In the genomic region with DNA sequence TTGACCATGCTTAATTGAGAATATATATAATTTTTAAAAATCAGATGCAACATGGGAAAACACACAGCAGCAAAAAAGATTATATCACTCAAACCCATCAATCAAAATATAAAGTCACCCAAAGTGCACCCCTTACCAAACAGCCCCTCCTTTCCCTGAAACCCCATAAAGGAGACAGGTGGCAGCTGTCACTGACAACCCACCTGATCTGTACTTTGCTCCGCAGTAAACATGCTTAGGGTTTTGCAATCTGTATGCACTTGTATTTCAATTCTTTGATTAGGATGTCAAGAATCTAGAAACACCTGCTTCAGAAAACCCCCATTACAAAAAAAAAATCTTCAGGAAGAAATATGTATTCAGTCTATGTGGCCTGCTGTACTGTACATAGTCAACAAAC, we compare ENCODE assay signal across 19 mouse cellular contexts. TPM values are rescaled to one million over a fixed set of nuclear protein-coding genes. Genes with fewer than 3 reads are reported as not detected.
DNase-seq lines count a peak whose midpoint lies in the region; ATAC-seq and TF ChIP-seq lines count a peak whose summit lies in the region.
"Had no signal": no experiment of that assay in that cellular context is flagged by ENCODE, and none has a peak within 500 bp of the region (broad histone marks: within the 10 kb centered on the region; RNA-seq: fewer than 3 reads in every experiment).

No protein-coding gene starts in this region.

- H3K36me3 ChIP-seq in liver, postnatal 0 days (replicated peaks; ENCODE audit: insufficient read depth, low read length), result no peaks in the 10 kb centered on the region
- no peaks in the 10 kb centered on the region for H3K36me3 ChIP-seq in liver, embryonic 11.5 days (ENCODE audit: control insufficient read depth, insufficient read depth, low read length)
- no peaks in the 10 kb centered on the region for H3K36me3 ChIP-seq in intestine, embryonic 16.5 days (ENCODE audit: control insufficient read depth, insufficient read depth, low read length)
- H3K36me3 ChIP-seq in small intestine, adult 2 months (ENCODE audit: control insufficient read depth, insufficient read depth, low read length), result no peaks in the 10 kb centered on the region
- H3K36me3 ChIP-seq in heart, embryonic 10.5 days, result no peaks in the 10 kb centered on the region
- H3K36me3 ChIP-seq: embryonic facial prominence, embryonic 10.5 days; embryonic facial prominence, embryonic 12.5 days; forebrain, embryonic 15.5 days had no signal

- H3K9me3 ChIP-seq in liver, postnatal 0 days (ENCODE audit: low read length), result no peaks in the 10 kb centered on the region
- no peaks in the 10 kb centered on the region for H3K9me3 ChIP-seq in liver, embryonic 11.5 days (ENCODE audit: control insufficient read depth, low read length)
- H3K9me3 ChIP-seq in intestine, embryonic 16.5 days (ENCODE audit: control insufficient read depth, low read length), result no peaks in the 10 kb centered on the region
- H3K9me3 ChIP-seq in heart, embryonic 10.5 days, result no peaks in the 10 kb centered on the region
- H3K9me3 ChIP-seq: embryonic facial prominence, embryonic 10.5 days; embryonic facial prominence, embryonic 12.5 days; forebrain, embryonic 13.5 days; forebrain, embryonic 15.5 days had no signal

- WGBS in liver, postnatal 0 days (ENCODE audit: insufficient replicate concordance), result 61% methylated on average over 1 of the region's 1 CpGs
- WGBS in liver, embryonic 11.5 days, result 79% methylated on average over 1 of the region's 1 CpGs
- 50% methylated on average over 1 of the region's 1 CpGs for WGBS in intestine, embryonic 16.5 days
- WGBS in small intestine, adult 2 months, result 18% methylated on average over 1 of the region's 1 CpGs
- 94% methylated on average over 1 of the region's 1 CpGs for WGBS in heart, embryonic 10.5 days

- peaks cover 13% of the 10 kb centered on the region; the same call in 1 of the 2 replicates for H3K4me1 ChIP-seq in liver, postnatal 0 days (ENCODE audit: insufficient read depth)
- no peaks in the 10 kb centered on the region for H3K4me1 ChIP-seq in liver, embryonic 11.5 days (replicated peaks; ENCODE audit: control insufficient read depth, insufficient read depth, low read length)
- H3K4me1 ChIP-seq in intestine, embryonic 16.5 days (ENCODE audit: control insufficient read depth, insufficient read depth, low read length), result no peaks in the 10 kb centered on the region
- peaks cover 18% of the 10 kb centered on the region; the same call in 1 of the 2 replicates for H3K4me1 ChIP-seq in small intestine, adult 2 months (ENCODE audit: control insufficient read depth, insufficient read depth, insufficient read length, low read length)
- H3K4me1 ChIP-seq in heart, embryonic 10.5 days, result no peaks in the 10 kb centered on the region
- H3K4me1 ChIP-seq: embryonic facial prominence, embryonic 10.5 days; embryonic facial prominence, embryonic 12.5 days; forebrain, embryonic 13.5 days; forebrain, embryonic 15.5 days had no signal

- H3K4me3 ChIP-seq in liver, postnatal 0 days (ENCODE audit: low read depth, low read length), result no peak overlapping the region
- H3K4me3 ChIP-seq in liver, embryonic 11.5 days (ENCODE audit: low read depth, low read length), result no peak overlapping the region
- no peak overlapping the region for H3K4me3 ChIP-seq in intestine, embryonic 16.5 days (ENCODE audit: low read length)
- no peak overlapping the region for H3K4me3 ChIP-seq in small intestine, adult 2 months (ENCODE audit: low read depth, low read length)
- H3K4me3 ChIP-seq in heart, embryonic 10.5 days, result no peak overlapping the region
- H3K4me3 ChIP-seq: embryonic facial prominence, embryonic 10.5 days; embryonic facial prominence, embryonic 12.5 days; forebrain, embryonic 13.5 days; forebrain, embryonic 15.5 days had no signal

- peak; percentile 46; the same call in 1 of the 2 replicates for ATAC-seq in liver, postnatal 0 days
- ATAC-seq in liver, embryonic 11.5 days (replicated peaks; ENCODE audit: low FRiP score), result no peak
- ATAC-seq in intestine, embryonic 16.5 days, result peak; percentile 85
- ATAC-seq: forebrain, embryonic 13.5 days; forebrain, embryonic 15.5 days had no signal

- DNase-seq in liver, postnatal 0 days, result no peak
- DNase-seq in liver, embryonic 11.5 days (ENCODE audit: low spot score), result no peak
- peak; percentile 64 for DNase-seq in A20 (ENCODE audit: low read depth, low spot score)
- no peak for DNase-seq in right cerebral cortex, adult 18-20 months
- no peak for DNase-seq in heart, embryonic 10.5 days (ENCODE audit: low spot score)
- DNase-seq: adrenal gland, adult 2 months; adrenal gland, postnatal 10 days; adrenal gland, postnatal 25 days; cerebellum, adult 11-12 months; cerebellum, adult 2 months; cerebellum, adult 9-10 months; cerebellum, postnatal 10 days; cerebellum, postnatal 25 days had no signal

- H3K9ac ChIP-seq in liver, postnatal 0 days (replicated peaks), result no peak overlapping the region
- no peak overlapping the region for H3K9ac ChIP-seq in liver, embryonic 11.5 days (ENCODE audit: low read depth, low read length)
- no peak overlapping the region for H3K9ac ChIP-seq in intestine, embryonic 16.5 days (ENCODE audit: low read depth, low read length)
- H3K9ac ChIP-seq: embryonic facial prominence, embryonic 12.5 days; forebrain, embryonic 13.5 days; forebrain, embryonic 15.5 days had no signal

- no peak for TF ChIP-seq POLR2A in small intestine, adult 2 months (IDR thresholded peaks at IDR 0.05; ENCODE audit: low read depth, low read length)

- TF ChIP-seq EP300 in liver, postnatal 0 days (IDR thresholded peaks at IDR 0.05; ENCODE audit: low read depth), result no peak

- no peaks in the 10 kb centered on the region for H3K27me3 ChIP-seq in liver, postnatal 0 days (ENCODE audit: insufficient read depth, low read length)
- no peaks in the 10 kb centered on the region for H3K27me3 ChIP-seq in liver, embryonic 11.5 days (replicated peaks; ENCODE audit: control insufficient read depth, insufficient read depth, low read length)
- H3K27me3 ChIP-seq in intestine, embryonic 16.5 days (replicated peaks; ENCODE audit: control insufficient read depth, insufficient read depth, low read length), result no peaks in the 10 kb centered on the region
- no peaks in the 10 kb centered on the region for H3K27me3 ChIP-seq in small intestine, adult 2 months (ENCODE audit: control insufficient read depth, insufficient read depth, low read length)
- H3K27me3 ChIP-seq in heart, embryonic 10.5 days (ENCODE audit: insufficient read depth, poor library complexity, severe bottlenecking), result no peaks in the 10 kb centered on the region
- H3K27me3 ChIP-seq: embryonic facial prominence, embryonic 12.5 days; forebrain, embryonic 13.5 days; forebrain, embryonic 15.5 days had no signal

- no peak for TF ChIP-seq CTCF in liver, postnatal 0 days (IDR thresholded peaks at IDR 0.05; ENCODE audit: low read depth)
- no peak for TF ChIP-seq CTCF in small intestine, adult 2 months (IDR thresholded peaks at IDR 0.05; ENCODE audit: extremely low read depth, insufficient read length, insufficient replicate concordance, low read depth, low read length)

- H3K27ac ChIP-seq in liver, postnatal 0 days (ENCODE audit: low read depth), result peak overlapping the region; percentile 76
- H3K27ac ChIP-seq in liver, embryonic 11.5 days (ENCODE audit: low read depth, low read length), result no peak overlapping the region
- H3K27ac ChIP-seq in intestine, embryonic 16.5 days (ENCODE audit: low read length), result peak overlapping the region; percentile 78
- H3K27ac ChIP-seq in small intestine, adult 2 months (ENCODE audit: insufficient read depth, low read depth, low read length), result peak overlapping the region; percentile 64; the same call in 1 of the 2 replicates
- no peak overlapping the region for H3K27ac ChIP-seq in heart, embryonic 10.5 days
- H3K27ac ChIP-seq: embryonic facial prominence, embryonic 10.5 days; embryonic facial prominence, embryonic 12.5 days; forebrain, embryonic 13.5 days; forebrain, embryonic 15.5 days had no signal

- H3K4me2 ChIP-seq in liver, postnatal 0 days (ENCODE audit: low read depth, low read length), result no peak overlapping the region
- H3K4me2 ChIP-seq in liver, embryonic 11.5 days, result no peak overlapping the region
- no peak overlapping the region for H3K4me2 ChIP-seq in intestine, embryonic 16.5 days (ENCODE audit: low read depth, low read length)
- H3K4me2 ChIP-seq: embryonic facial prominence, embryonic 12.5 days; forebrain, embryonic 13.5 days; forebrain, embryonic 15.5 days had no signal

RNA-seq across cellular contexts. Expression of a gene that starts 18.9 kb away (rescaled TPM):
- polyA plus RNA-seq in liver, postnatal 0 days (2015; fragmentation: Nextera tagmentation; extraction: Ambion mirVana), result 58.5 and 68.2 TPM in 2 replicates
- polyA plus RNA-seq in liver, embryonic 11.5 days (2014; fragmentation: Nextera tagmentation; extraction: Ambion mirVana), result 231 and 259 TPM in 2 replicates
- polyA plus RNA-seq in intestine, embryonic 16.5 days (2015; fragmentation: Nextera tagmentation; extraction: Ambion mirVana), result 331 and 345 TPM in 2 replicates
- polyA plus RNA-seq in small intestine, adult 2 months (2012; rRNA removed), result 14.1 and 37.6 TPM in 2 replicates
- 275 and 305 TPM in 2 replicates for polyA plus RNA-seq in heart, embryonic 10.5 days (2016; fragmentation: Nextera tagmentation; extraction: Ambion mirVana)

Comparison
In these comparisons a context has a peak if more than half of its experiments do, and no peak if none do; other contexts are left out.
1. H3K27ac ChIP-seq: peak in liver, postnatal 0 days (single experiment), intestine, embryonic 16.5 days (single experiment) and small intestine, adult 2 months (single experiment); none in liver, embryonic 11.5 days (single experiment) and heart, embryonic 10.5 days (single experiment).